Mouse (Mus musculus) layer of hippocampus, postnatal 10 days (tissue): Measurements from ENCODE around the gene Tagln. TPM values are rescaled to one million over a fixed set of nuclear protein-coding genes. Genes with fewer than 3 reads are reported as not detected.
A peak's percentile ranks its signal among the peaks of the same experiment; 100 is the strongest.

Source experiments
- DNase-seq, 2 experiments: peaks; one replicate each; pipeline ENCODE4 v3.0.0; 2021; ENCODE audit warnings: low spot score in 2 of 2
- long read RNA-seq: library from polyadenylated mRNA; stranded (forward); transcript quantifications from one replicate; pipeline ENCODE4 v2.0.0, GENCODE M21; 2023
- total RNA-seq, 2 experiments: library from RNA; stranded (reverse); gene quantifications; 2 replicates each; pipeline ENCODE4 v1.2.3; 2021

Gene Tagln
- total RNA-seq: 10 to 100 TPM; 12.1 TPM
- long read RNA-seq, transcript Tagln-201 (5 exons, 1,595 nt): major isoform, 13 of 14 reads
- long read RNA-seq, partial matches to known transcripts: 0 of 14 reads
- long read RNA-seq, other reads (novel, unspliced or antisense): 1 of 14 reads

DNA sequence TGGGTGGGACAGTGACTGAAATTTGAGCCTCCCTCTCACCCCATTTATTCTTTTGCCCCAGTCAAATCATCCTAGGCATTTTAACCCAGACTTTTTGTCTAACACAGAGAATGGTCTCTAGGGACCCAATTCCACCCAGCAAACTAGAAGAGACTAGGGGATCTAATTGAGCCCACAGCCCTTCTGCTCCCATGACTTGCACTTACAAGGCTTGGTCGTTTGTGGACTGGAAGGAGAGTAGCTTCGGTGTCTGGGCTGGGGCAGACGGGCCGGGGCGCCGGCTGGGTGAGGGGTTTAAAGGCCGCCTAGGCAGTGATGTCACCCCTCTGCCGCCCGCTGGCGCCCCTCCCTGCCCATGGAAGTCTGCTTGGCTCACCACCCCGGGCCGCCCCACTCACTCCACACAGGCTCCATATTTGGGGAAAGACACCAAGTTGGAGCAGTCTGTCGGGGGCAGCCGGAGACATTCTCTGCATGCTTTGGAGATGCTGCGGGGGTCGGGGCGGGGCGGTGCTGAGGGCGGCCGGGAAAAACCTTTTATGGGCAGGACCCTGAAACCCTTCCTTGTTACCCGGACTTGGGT is at the start of gene Tagln:
Gene Tagln (minus strand): TSS at position 431 of the 583 bp plus-strand sequence.
- no peak for DNase-seq

DNA sequence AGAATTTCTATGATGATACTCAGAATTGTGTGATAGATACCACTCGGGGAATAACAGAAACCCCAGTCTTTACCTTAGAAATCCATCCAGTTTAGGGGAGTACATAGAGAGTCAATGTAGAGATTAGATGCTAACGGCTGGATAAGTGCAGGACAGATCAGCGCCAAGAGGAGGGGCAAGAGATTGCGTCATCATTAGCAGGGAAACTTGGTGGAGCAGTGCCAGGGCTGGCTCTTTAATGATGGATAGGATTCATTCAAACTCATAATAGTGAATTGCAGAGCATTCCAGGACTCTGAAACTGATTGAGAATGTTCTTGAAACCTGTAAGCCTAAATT is 49.3 kb upstream of the Tagln start:
- DNase-seq: peak; percentile 54 to 66

GRCm38 (mm10) chr9:45984409-45985228 is 48.8 kb upstream of the Tagln start:
- peak; percentile 90 to 92 for DNase-seq

DNA sequence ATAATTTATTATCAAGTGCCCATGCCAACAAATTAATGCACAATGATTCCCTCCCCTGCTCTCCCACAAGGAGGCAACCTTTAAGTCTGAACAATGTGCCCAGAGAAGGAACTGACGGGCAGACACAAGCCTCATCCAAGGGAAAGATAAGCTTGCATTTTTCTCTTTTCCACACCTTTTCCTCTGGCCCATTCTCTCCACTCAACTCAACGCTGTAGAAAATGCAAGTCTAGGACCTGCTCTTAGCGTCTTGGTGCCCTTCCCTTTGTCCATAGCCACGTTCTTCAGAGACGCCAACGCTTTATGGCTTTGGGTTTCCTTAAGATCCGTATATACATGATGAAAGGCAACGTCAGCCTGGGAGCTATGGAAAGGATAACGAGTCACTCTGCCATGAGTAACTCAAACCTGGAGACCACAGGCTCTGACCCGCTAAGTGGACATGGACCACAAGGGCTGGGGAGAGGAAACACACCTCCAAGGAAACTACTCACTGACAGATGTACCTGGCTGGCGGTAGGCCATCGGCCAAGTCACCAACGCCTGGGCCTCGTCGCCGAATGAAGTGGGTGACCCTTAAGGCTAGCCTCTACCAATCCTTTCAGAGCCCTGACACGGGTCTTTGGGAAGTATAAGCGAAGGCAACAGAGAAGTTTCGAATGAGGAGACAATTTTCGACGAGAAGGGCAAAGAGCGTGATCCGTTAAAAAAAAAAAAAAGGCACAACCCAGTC is 48.0 kb upstream of the Tagln start:
- DNase-seq: peak; percentile 22 to 43

GRCm38 (mm10) chr9:45981331-45981730 is 45.5 kb upstream of the Tagln start:
- no peak for DNase-seq

DNA sequence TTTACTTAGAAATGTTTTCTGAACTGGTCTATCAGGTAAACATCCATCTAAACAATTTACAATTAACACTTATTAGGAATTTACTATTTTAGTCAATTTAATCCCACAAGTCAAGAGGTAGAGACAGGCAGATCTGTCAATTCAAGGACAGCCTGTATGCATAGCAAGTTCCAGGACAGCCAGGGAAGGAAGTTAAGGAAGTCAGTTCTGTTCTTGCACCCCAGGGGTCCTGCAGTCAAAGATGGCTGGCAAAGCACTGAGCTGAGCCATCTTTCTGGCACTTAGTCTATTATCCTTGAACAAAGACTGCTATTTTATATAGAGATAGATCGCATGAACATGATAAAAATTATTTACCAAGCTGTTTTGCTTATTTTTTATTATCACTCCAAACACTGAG is 44.8 kb upstream of the Tagln start:
- no peak for DNase-seq

DNA sequence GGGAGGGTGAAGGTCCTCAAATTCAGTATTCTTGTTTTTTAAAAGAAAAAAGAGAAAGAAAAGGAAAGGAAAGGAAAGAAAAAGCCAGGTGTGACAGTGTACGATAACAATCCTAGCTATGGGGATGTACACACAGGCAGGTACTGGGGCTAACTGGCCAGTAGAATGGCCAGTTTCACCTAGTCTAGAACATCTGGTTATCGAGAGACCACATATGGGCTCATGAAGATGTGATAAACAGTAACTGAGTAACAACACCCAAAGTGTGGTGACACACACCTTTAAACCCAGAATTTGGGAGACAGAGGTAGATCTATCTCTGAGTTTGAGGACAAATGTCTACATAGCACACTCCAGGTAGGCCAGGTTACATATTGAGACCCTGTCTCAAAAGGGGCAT is 43.9 kb upstream of the Tagln start:
- DNase-seq: no peak

GRCm38 (mm10) chr9:45976884-45977283 is 41.0 kb upstream of the Tagln start:
- DNase-seq: no peak

DNA sequence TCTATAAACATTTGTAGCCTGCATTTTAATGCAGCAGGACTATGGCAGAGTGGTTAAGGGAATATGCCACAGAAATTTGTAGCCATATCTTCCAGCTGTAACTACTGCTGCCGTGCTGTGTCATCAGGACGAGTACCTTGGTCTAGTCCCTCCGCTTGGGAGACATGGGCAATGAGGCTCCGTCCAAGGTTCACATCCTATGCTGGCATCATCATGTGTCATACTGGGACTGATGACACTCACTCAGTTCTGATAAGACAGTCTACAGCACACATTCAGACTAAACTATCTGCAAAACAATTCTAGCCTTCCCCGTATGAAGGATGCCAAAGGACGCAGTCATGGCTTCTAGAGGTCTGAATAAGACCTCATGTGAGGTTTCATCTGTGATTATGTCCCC is 27.7 kb upstream of the Tagln start:
- DNase-seq: no peak

GRCm38 (mm10) chr9:45961855-45962254 is 26.0 kb upstream of the Tagln start:
- DNase-seq: no peak

DNA sequence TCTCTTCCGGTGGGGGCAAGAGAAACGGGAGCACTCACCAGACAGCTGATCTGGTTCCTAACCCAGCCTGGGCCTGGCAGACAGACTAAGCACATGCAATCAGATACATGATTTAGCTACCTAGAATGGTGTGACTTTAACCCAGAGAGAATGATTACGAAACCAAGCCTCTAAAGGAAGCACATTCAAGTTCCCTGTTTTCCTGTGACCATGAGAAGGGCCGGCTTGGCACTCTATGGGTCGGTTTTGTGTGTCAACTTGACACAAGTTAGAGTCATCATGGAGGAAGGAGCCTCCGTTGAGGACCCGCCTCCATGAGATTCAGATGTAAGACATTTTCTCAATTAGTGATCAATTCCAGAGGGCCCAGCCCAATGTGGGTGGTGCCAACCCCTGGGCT is 23.8 kb upstream of the Tagln start:
- DNase-seq: no peak

GRCm38 (mm10) chr9:45958851-45959250 is 23.0 kb upstream of the Tagln start:
- no peak for DNase-seq

- no peak for DNase-seq
Measured at GRCm38 (mm10) chr9:45958023-45958670, 22.3 kb upstream of the Tagln start.

- peak; percentile 84 to 88 for DNase-seq
Measured at GRCm38 (mm10) chr9:45955107-45955963, 19.5 kb upstream of the Tagln start, which contains the start of gene Sidt2. Sidt2 (minus strand) TSS chr9:45955258.

- DNase-seq: peak; percentile 43 to 65
Measured at GRCm38 (mm10) chr9:45954294-45955106, 18.6 kb upstream of the Tagln start.

GRCm38 (mm10) chr9:45953511-45954293 is 17.8 kb upstream of the Tagln start:
- no peak for DNase-seq

DNA sequence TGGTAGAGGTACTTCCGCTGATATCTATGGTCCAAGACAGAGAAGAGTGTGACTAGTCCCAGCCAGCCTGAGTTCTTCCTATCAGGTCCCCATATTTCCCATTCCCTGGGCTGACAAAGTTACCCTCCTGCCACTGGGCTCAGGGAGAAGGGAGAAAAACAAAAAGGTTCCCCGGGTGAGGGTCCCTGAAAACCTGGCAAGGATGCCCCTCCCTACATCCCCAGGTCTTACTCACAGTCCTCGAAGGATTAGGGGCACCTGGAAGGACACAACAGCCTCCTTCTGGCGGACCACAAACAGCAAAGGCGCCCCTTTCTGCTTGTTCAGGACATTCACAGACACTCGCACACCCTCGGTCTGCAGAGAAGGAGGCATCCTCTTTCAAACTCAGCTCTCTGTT is 17.0 kb upstream of the Tagln start:
- DNase-seq: no peak

GRCm38 (mm10) chr9:45952057-45952456 is 16.2 kb upstream of the Tagln start:
- DNase-seq: no peak

GRCm38 (mm10) chr9:45946872-45947183 is 11.0 kb upstream of the Tagln start:
- DNase-seq: no peak
